Comparison of ENCODE assay signal across 7 mouse cellular contexts in genomic region chr16:8666452-8666851, GRCm38 (mm10). TPM values are rescaled to one million over a fixed set of nuclear protein-coding genes. Genes with fewer than 3 reads are reported as not detected.
DNase-seq lines count a peak whose midpoint lies in the region; ATAC-seq and TF ChIP-seq lines count a peak whose summit lies in the region.

No protein-coding gene starts in this region.

- ATAC-seq in liver, embryonic 13.5 days (ENCODE audit: low read depth) = no peak
- ATAC-seq in frontal cortex, adult (ENCODE audit: low TSS enrichment) = no peak

- H3K4me3 ChIP-seq in CH12.LX (replicated peaks in 1 of 3; ENCODE audit: low read depth in 2 of 3, low read length in 2 of 3, poor library complexity in 1 of 3) = no peak overlapping the region
- no peak overlapping the region for H3K4me3 ChIP-seq in heart, embryonic 10.5 days
- H3K4me3 ChIP-seq in liver, embryonic 13.5 days (replicated peaks) = no peak overlapping the region
- H3K4me3 ChIP-seq in left cerebral cortex, adult 2 months = no peak overlapping the region

- no peak overlapping the region for H3K9ac ChIP-seq in CH12.LX (ENCODE audit: insufficient read depth, low read depth)
- peak overlapping the region; percentile 52; the same call in 1 of the 2 replicates for H3K9ac ChIP-seq in liver, embryonic 13.5 days

- no peaks in the 10 kb centered on the region for H3K27me3 ChIP-seq in CH12.LX (replicated peaks)
- H3K27me3 ChIP-seq in heart, embryonic 10.5 days (ENCODE audit: insufficient read depth, poor library complexity, severe bottlenecking) = no peaks in the 10 kb centered on the region
- no peaks in the 10 kb centered on the region for H3K27me3 ChIP-seq in liver, embryonic 13.5 days

- peak; percentile 61 for DNase-seq in CH12.LX (ENCODE audit: extremely low read depth)
- DNase-seq in Muller cell, postnatal 12 days (ENCODE audit: inconsistent ontology term) = peak; percentile 80
- peak; percentile 85 for DNase-seq in heart, embryonic 10.5 days (ENCODE audit: low spot score)
- DNase-seq in liver, embryonic 13.5 days = no peak
- no peak for DNase-seq in retina, embryonic 14.5 days (ENCODE audit: low spot score)
- no peak for DNase-seq in left cerebral cortex, adult 2 months (ENCODE audit: extremely low spot score in 1 of 2, low spot score in 2 of 2)

- no peak overlapping the region for H3K27ac ChIP-seq in CH12.LX (ENCODE audit: insufficient read depth, low read depth)
- peak overlapping the region; percentile 72 for H3K27ac ChIP-seq in heart, embryonic 10.5 days
- peak overlapping the region; percentile 51; the same call in 1 of the 2 replicates for H3K27ac ChIP-seq in liver, embryonic 13.5 days
- H3K27ac ChIP-seq in left cerebral cortex, adult 2 months = no peak overlapping the region

- H3K4me2 ChIP-seq in CH12.LX (ENCODE audit: insufficient read depth, low read depth, poor library complexity, severe bottlenecking) = no peak overlapping the region
- H3K4me2 ChIP-seq in liver, embryonic 13.5 days = no peak overlapping the region

- peaks cover 25 to 71% of the 10 kb centered on the region in 2 experiments for H3K36me3 ChIP-seq in CH12.LX (replicated peaks in 1 of 2; ENCODE audit: control insufficient read depth in 1 of 2, insufficient read depth in 1 of 2, low read length in 1 of 2)
- peaks cover 39% of the 10 kb centered on the region for H3K36me3 ChIP-seq in heart, embryonic 10.5 days
- peaks cover 75% of the 10 kb centered on the region for H3K36me3 ChIP-seq in liver, embryonic 13.5 days

- in situ Hi-C loops in CH12.LX (cut with MboI; ENCODE audit: low pct_ligation_motif_present, low pct_unique_long_range_greater_than_20kb, low sequenced_read_pairs) = no loop called here

- intact Hi-C loops in left cerebral cortex, adult 2 months (cut with DNase I) = no loop called here

- H3K79me2 ChIP-seq in CH12.LX (replicated peaks; ENCODE audit: control insufficient read depth, extremely low read depth, insufficient read depth, poor library complexity, severe bottlenecking) = no peaks in the 10 kb centered on the region

- no peak for TF ChIP-seq CTCF in CH12.LX (conservative IDR thresholded peaks at IDR 0.05 in 1 of 2, IDR thresholded peaks at IDR 0.05 in 1 of 2; ENCODE audit: low read depth in 2 of 2, low read length in 2 of 2)
- no peak for TF ChIP-seq CTCF in left cerebral cortex, adult 2 months (IDR thresholded peaks at IDR 0.05)

- 22% methylated on average over 2 of the region's 2 CpGs for WGBS in heart, embryonic 10.5 days
- WGBS in liver, embryonic 13.5 days (ENCODE audit: insufficient replicate concordance) = 17% methylated on average over 2 of the region's 2 CpGs

- TF ChIP-seq POLR2A in CH12.LX (IDR thresholded peaks at IDR 0.05; ENCODE audit: low read depth, low read length) = no peak

- dilution Hi-C loops in CH12.LX (cut with MboI; ENCODE audit: extremely low pct_ligation_motif_present, extremely low pct_unique_long_range_greater_than_20kb, low sequenced_read_pairs) = no loop called here

- TF ChIP-seq RAD21 in CH12.LX (IDR thresholded peaks at IDR 0.05; ENCODE audit: low read depth, low read length) = no peak

- no peak for TF ChIP-seq EP300 in CH12.LX (IDR thresholded peaks at IDR 0.05; ENCODE audit: low read length)

- peaks cover 27 to 57% of the 10 kb centered on the region in 2 experiments for H3K4me1 ChIP-seq in CH12.LX (ENCODE audit: control insufficient read depth in 1 of 2, insufficient read depth in 2 of 2)
- H3K4me1 ChIP-seq in heart, embryonic 10.5 days = peaks cover 78% of the 10 kb centered on the region
- H3K4me1 ChIP-seq in liver, embryonic 13.5 days (replicated peaks) = peaks cover 80% of the 10 kb centered on the region

- no peaks in the 10 kb centered on the region for H3K9me3 ChIP-seq in CH12.LX (replicated peaks; ENCODE audit: low read length)
- no peaks in the 10 kb centered on the region for H3K9me3 ChIP-seq in heart, embryonic 10.5 days
- H3K9me3 ChIP-seq in liver, embryonic 13.5 days (replicated peaks) = no peaks in the 10 kb centered on the region

TF ChIP-seq in CH12.LX, 34 proteins besides CTCF, POLR2A, EP300 and RAD21:
- TF ChIP-seq CHD2 (IDR thresholded peaks at IDR 0.05; ENCODE audit: low read length) = no peak
- no peak for TF ChIP-seq ZMIZ1 (IDR thresholded peaks at IDR 0.05; ENCODE audit: low read depth, low read length)

RNA-seq across cellular contexts. Expression of gene Carhsp1, which starts 5.5 kb away (rescaled TPM):
- total RNA-seq in CH12.LX (2012; rRNA removed) (26.0 and 28.4 TPM in 2 replicates), CH12.LX (2014; rRNA removed) (27.8 and 29.7 TPM in 2 replicates)
- 24.4 and 26.2 TPM in 2 replicates for polyA plus RNA-seq in CH12.LX (2012; ENCODE audit: insufficient read length, low read depth)
- 127 and 133 TPM in 2 replicates for polyA plus RNA-seq in heart, embryonic 10.5 days (2016; fragmentation: Nextera tagmentation; extraction: Ambion mirVana)
- polyA plus RNA-seq in liver, embryonic 13.5 days (2015; fragmentation: Nextera tagmentation; extraction: Ambion mirVana) = 62.4 and 67.1 TPM in 2 replicates
- 10 to 100 TPM; 11.2 to 16.4 TPM for total RNA-seq in left cerebral cortex, adult 2 months (2021)

RNA-seq across cellular contexts. Expression of gene Gm5767, which starts 14.1 kb away (rescaled TPM):
- total RNA-seq in CH12.LX (2012; rRNA removed) (not detected in 2 replicates), CH12.LX (2014; rRNA removed) (not detected in 2 replicates)
- not detected in 2 replicates for polyA plus RNA-seq in CH12.LX (2012; ENCODE audit: insufficient read length, low read depth)
- not detected in 2 replicates for polyA plus RNA-seq in heart, embryonic 10.5 days (2016; fragmentation: Nextera tagmentation; extraction: Ambion mirVana)
- not detected in 2 replicates for polyA plus RNA-seq in liver, embryonic 13.5 days (2015; fragmentation: Nextera tagmentation; extraction: Ambion mirVana)
- total RNA-seq in left cerebral cortex, adult 2 months (2021) = not detected

RNA-seq across cellular contexts. Expression of gene Tmem186, which starts 28.9 kb away (rescaled TPM):
- total RNA-seq in CH12.LX (2012; rRNA removed) (22.2 and 25.6 TPM in 2 replicates), CH12.LX (2014; rRNA removed) (21.5 and 21.9 TPM in 2 replicates)
- polyA plus RNA-seq in CH12.LX (2012; ENCODE audit: insufficient read length, low read depth) = 18.1 and 19.7 TPM in 2 replicates
- polyA plus RNA-seq in heart, embryonic 10.5 days (2016; fragmentation: Nextera tagmentation; extraction: Ambion mirVana) = 19.2 and 20.9 TPM in 2 replicates
- 11.2 and 11.8 TPM in 2 replicates for polyA plus RNA-seq in liver, embryonic 13.5 days (2015; fragmentation: Nextera tagmentation; extraction: Ambion mirVana)
- total RNA-seq in left cerebral cortex, adult 2 months (2021) = 10 to 100 TPM; 12.5 to 13.1 TPM

RNA-seq across cellular contexts. Expression of gene Pmm2, which starts 29.0 kb away (rescaled TPM):
- total RNA-seq in CH12.LX (2012; rRNA removed) = 33.1 and 44.7 TPM in 2 replicates
- total RNA-seq in CH12.LX (2014; rRNA removed) = 40.6 and 42.1 TPM in 2 replicates
- polyA plus RNA-seq in CH12.LX (2012; ENCODE audit: insufficient read length, low read depth) = 69.4 and 71.2 TPM in 2 replicates
- polyA plus RNA-seq in heart, embryonic 10.5 days (2016; fragmentation: Nextera tagmentation; extraction: Ambion mirVana) = 49.1 and 52.8 TPM in 2 replicates
- 37.0 and 38.5 TPM in 2 replicates for polyA plus RNA-seq in liver, embryonic 13.5 days (2015; fragmentation: Nextera tagmentation; extraction: Ambion mirVana)
- total RNA-seq in left cerebral cortex, adult 2 months (2021) = 10 to 100 TPM; 36.2 to 36.9 TPM

Comparison
In these comparisons a context has a peak if more than half of its experiments do, and no peak if none do; other contexts are left out.
1. DNase-seq: peak in CH12.LX (single experiment), Muller cell, postnatal 12 days (single experiment) and heart, embryonic 10.5 days (single experiment); none in liver, embryonic 13.5 days (single experiment), retina, embryonic 14.5 days (single experiment) and left cerebral cortex, adult 2 months (0 of 2).
2. H3K27ac ChIP-seq: peak in heart, embryonic 10.5 days (single experiment) and liver, embryonic 13.5 days (single experiment); none in CH12.LX (single experiment) and left cerebral cortex, adult 2 months (single experiment).